Mouse (Mus musculus): ENCODE measurements around the gene Nxpe2. TPM values are rescaled to one million over a fixed set of nuclear protein-coding genes. Genes with fewer than 3 reads are reported as not detected.

Gene Nxpe2
- polyA plus RNA-seq, 1 experiment = 1.4 TPM

GRCm38 (mm10) chr9:48339563-48339962 is 13.7 kb downstream of the Nxpe2 start:
- 57% methylated on average over 5 of the region's 5 CpGs for WGBS
- Histone ChIP-seq H3K27ac (ENCODE audit: insufficient read depth, low read depth, low read length) (peak overlapping the region; percentile 60), H3K4me1 (ENCODE audit: control insufficient read depth, insufficient read depth, low read length) (no peaks in the 10 kb centered on the region), H3K4me3 (ENCODE audit: insufficient read depth, low read depth, low read length) (no peak overlapping the region), H3K27me3 (replicated peaks; ENCODE audit: control insufficient read depth, insufficient read depth, low read length) (no peaks in the 10 kb centered on the region), H3K36me3 (ENCODE audit: control insufficient read depth, insufficient read depth, low read length) (no peaks in the 10 kb centered on the region)
- TF ChIP-seq POLR2A (IDR thresholded peaks at IDR 0.05; ENCODE audit: low read depth, low read length) = no peak
- TF ChIP-seq CTCF (conservative IDR thresholded peaks at IDR 0.05; ENCODE audit: insufficient read depth, insufficient read length, low read depth, low read length) = no peak
- DNase-seq = peak; percentile 51

GRCm38 (mm10) chr9:48338783-48339455 is 14.3 kb downstream of the Nxpe2 start:
- Histone ChIP-seq H3K4me1 (ENCODE audit: control insufficient read depth, insufficient read depth, low read length) (no peaks in the 10 kb centered on the region), H3K27ac (ENCODE audit: insufficient read depth, low read depth, low read length) (no peak overlapping the region), H3K27me3 (replicated peaks; ENCODE audit: control insufficient read depth, insufficient read depth, low read length) (no peaks in the 10 kb centered on the region), H3K36me3 (ENCODE audit: control insufficient read depth, insufficient read depth, low read length) (no peaks in the 10 kb centered on the region), H3K4me3 (ENCODE audit: insufficient read depth, low read depth, low read length) (no peak overlapping the region)
- DNase-seq = no peak
- 74% methylated on average over 4 of the region's 4 CpGs for WGBS
- TF ChIP-seq CTCF (conservative IDR thresholded peaks at IDR 0.05; ENCODE audit: insufficient read depth, insufficient read length, low read depth, low read length) (no peak), POLR2A (IDR thresholded peaks at IDR 0.05; ENCODE audit: low read depth, low read length) (no peak)

- Histone ChIP-seq H3K4me1 (ENCODE audit: control insufficient read depth, insufficient read depth, low read length) (no peaks in the 10 kb centered on the region), H3K36me3 (ENCODE audit: control insufficient read depth, insufficient read depth, low read length) (no peaks in the 10 kb centered on the region), H3K4me3 (ENCODE audit: insufficient read depth, low read depth, low read length) (no peak overlapping the region), H3K27me3 (replicated peaks; ENCODE audit: control insufficient read depth, insufficient read depth, low read length) (no peaks in the 10 kb centered on the region), H3K27ac (ENCODE audit: insufficient read depth, low read depth, low read length) (no peak overlapping the region)
- TF ChIP-seq CTCF (conservative IDR thresholded peaks at IDR 0.05; ENCODE audit: insufficient read depth, insufficient read length, low read depth, low read length) (no peak), POLR2A (IDR thresholded peaks at IDR 0.05; ENCODE audit: low read depth, low read length) (no peak)
- 86% methylated on average over 7 of the region's 7 CpGs for WGBS
- no peak for DNase-seq
Observed at GRCm38 (mm10) chr9:48329597-48329996, 23.7 kb downstream of the Nxpe2 start.

- H3K27ac ChIP-seq (ENCODE audit: insufficient read depth, low read depth, low read length) = 0 out of 2 replicates have a peak overlapping the region, but pooled peaks have one; percentile 20
- no peaks in the 10 kb centered on the region for H3K27me3 ChIP-seq (replicated peaks; ENCODE audit: control insufficient read depth, insufficient read depth, low read length)
- 75% methylated on average over 9 of the region's 9 CpGs for WGBS
- no peak overlapping the region for H3K4me3 ChIP-seq (ENCODE audit: insufficient read depth, low read depth, low read length)
- TF ChIP-seq CTCF (conservative IDR thresholded peaks at IDR 0.05; ENCODE audit: insufficient read depth, insufficient read length, low read depth, low read length) (no peak), POLR2A (IDR thresholded peaks at IDR 0.05; ENCODE audit: low read depth, low read length) (no peak)
- no peaks in the 10 kb centered on the region for H3K4me1 ChIP-seq (ENCODE audit: control insufficient read depth, insufficient read depth, low read length)
- no peaks in the 10 kb centered on the region for H3K36me3 ChIP-seq (ENCODE audit: control insufficient read depth, insufficient read depth, low read length)
- peak; percentile 38 for DNase-seq
Observed at GRCm38 (mm10) chr9:48326338-48326737, 26.9 kb downstream of the Nxpe2 start.

- no peaks in the 10 kb centered on the region for H3K36me3 ChIP-seq (ENCODE audit: control insufficient read depth, insufficient read depth, low read length)
- no peak for DNase-seq
- TF ChIP-seq POLR2A (IDR thresholded peaks at IDR 0.05; ENCODE audit: low read depth, low read length) (no peak), CTCF (conservative IDR thresholded peaks at IDR 0.05; ENCODE audit: insufficient read depth, insufficient read length, low read depth, low read length) (no peak)
- WGBS = 68% methylated on average over 1 of the region's 1 CpGs
- no peak overlapping the region for H3K4me3 ChIP-seq (ENCODE audit: insufficient read depth, low read depth, low read length)
- H3K27me3 ChIP-seq (replicated peaks; ENCODE audit: control insufficient read depth, insufficient read depth, low read length) = no peaks in the 10 kb centered on the region
- no peak overlapping the region for H3K27ac ChIP-seq (ENCODE audit: insufficient read depth, low read depth, low read length)
- no peaks in the 10 kb centered on the region for H3K4me1 ChIP-seq (ENCODE audit: control insufficient read depth, insufficient read depth, low read length)
Observed at GRCm38 (mm10) chr9:48315825-48316224, 37.4 kb downstream of the Nxpe2 start.

- Histone ChIP-seq H3K27ac (ENCODE audit: insufficient read depth, low read depth, low read length) (peak overlapping the region; percentile 62), H3K4me3 (ENCODE audit: insufficient read depth, low read depth, low read length) (peak overlapping the region; percentile 22)
- no peak for TF ChIP-seq CTCF (conservative IDR thresholded peaks at IDR 0.05; ENCODE audit: insufficient read depth, insufficient read length, low read depth, low read length)
- no peak for TF ChIP-seq POLR2A (IDR thresholded peaks at IDR 0.05; ENCODE audit: low read depth, low read length)
Observed at GRCm38 (mm10) chr9:48314194-48314593, 39.1 kb downstream of the Nxpe2 start.

GRCm38 (mm10) chr9:48311241-48311640 is 42.0 kb downstream of the Nxpe2 start:
- Histone ChIP-seq H3K36me3 (ENCODE audit: control insufficient read depth, insufficient read depth, low read length) (no peaks in the 10 kb centered on the region), H3K4me1 (ENCODE audit: control insufficient read depth, insufficient read depth, low read length) (no peaks in the 10 kb centered on the region), H3K4me3 (ENCODE audit: insufficient read depth, low read depth, low read length) (no peak overlapping the region), H3K27ac (ENCODE audit: insufficient read depth, low read depth, low read length) (no peak overlapping the region), H3K27me3 (replicated peaks; ENCODE audit: control insufficient read depth, insufficient read depth, low read length) (no peaks in the 10 kb centered on the region)
- TF ChIP-seq POLR2A (IDR thresholded peaks at IDR 0.05; ENCODE audit: low read depth, low read length) = no peak
- TF ChIP-seq CTCF (conservative IDR thresholded peaks at IDR 0.05; ENCODE audit: insufficient read depth, insufficient read length, low read depth, low read length) = no peak
- no peak for DNase-seq
- 84% methylated on average over 5 of the region's 5 CpGs for WGBS

More at GRCm38 (mm10) chr9:48314194-48314593, 39.1 kb downstream of the Nxpe2 start:
- peak; percentile 66 for DNase-seq
- WGBS = 47% methylated on average over 3 of the region's 3 CpGs
- H3K4me1 ChIP-seq (ENCODE audit: control insufficient read depth, insufficient read depth, low read length) = no peaks in the 10 kb centered on the region
- no peaks in the 10 kb centered on the region for H3K27me3 ChIP-seq (replicated peaks; ENCODE audit: control insufficient read depth, insufficient read depth, low read length)
- no peaks in the 10 kb centered on the region for H3K36me3 ChIP-seq (ENCODE audit: control insufficient read depth, insufficient read depth, low read length)
